Mouse (Mus musculus): Measurements from ENCODE around the gene 4931408C20Rik. TPM values are rescaled to one million over a fixed set of nuclear protein-coding genes. Genes with fewer than 3 reads are reported as not detected.

4931408C20Rik gene
- total RNA-seq (2021), result not detected

DNA sequence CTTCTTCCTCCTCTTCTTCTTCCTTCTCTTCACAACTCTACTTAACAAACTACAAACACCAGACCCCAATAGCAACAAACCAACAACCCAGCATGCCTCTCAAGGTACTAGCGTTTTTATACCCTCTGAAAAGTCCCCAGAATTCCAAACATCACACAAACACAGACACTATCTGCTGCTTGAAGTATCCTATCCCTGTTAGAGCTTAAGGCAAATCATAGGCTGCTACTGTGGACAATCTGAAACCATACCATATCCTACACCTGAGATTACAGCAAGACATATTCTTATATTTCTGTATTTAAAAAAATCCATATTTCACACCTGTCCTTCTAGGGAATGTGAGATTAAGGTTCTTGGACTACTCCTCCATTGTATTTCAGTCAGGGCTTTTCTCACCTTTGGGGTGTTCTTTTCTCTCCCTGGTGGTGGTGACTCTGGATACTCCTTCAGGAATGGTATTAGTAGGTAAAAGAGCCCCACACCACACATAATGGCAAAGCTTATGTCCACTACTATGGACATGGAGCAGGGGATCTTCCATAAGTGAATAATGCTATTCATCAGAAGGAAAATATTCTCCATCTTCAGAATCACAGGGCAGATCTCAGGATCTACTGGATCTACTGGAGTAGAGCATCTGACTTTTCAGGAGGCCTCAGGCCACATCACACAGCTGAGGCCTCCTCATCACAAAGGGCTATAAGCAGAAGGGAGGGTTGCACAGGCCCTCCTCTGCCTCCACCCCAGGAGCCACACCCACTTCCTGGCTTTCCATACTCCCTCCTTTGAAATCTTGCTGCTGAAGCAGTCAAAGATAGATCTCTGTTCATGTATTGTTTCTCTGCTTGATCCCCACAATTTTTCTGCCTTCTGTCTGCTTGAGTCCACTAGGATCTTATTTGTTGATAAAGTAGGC lies at the start of gene 4931408C20Rik:
Gene 4931408C20Rik, minus strand, starts transcription at position 619 of the 919 bp plus-strand sequence.
- intact Hi-C loops (cut with DNase I), result loop anchor here (5.0 kb wide), 1 partner anchor 615 kb away; no protein-coding TSS in a partner anchor
- peak; percentile 8 to 9 for DNase-seq (ENCODE audit: low spot score in 2 of 2)

DNA sequence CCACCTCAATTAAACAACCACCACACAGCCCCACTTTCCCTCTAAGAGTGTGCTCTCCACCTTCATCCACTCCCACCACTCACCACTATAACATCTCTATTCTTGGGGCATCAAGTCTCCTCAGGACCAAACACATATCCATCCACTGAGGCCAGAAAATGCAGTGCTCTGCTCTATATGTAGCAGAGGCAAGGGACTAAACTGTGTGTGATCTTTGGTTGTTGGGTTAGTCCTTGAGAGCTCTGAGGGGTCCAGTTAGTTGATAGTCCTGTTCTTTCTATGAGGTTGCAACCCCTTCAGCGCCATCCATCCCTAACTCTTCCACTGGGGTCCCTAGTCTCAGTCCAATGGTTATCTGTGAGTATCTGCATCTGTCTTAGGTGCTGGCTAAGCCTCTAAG lies 666 bp upstream of the 4931408C20Rik start:
- no peak for DNase-seq (ENCODE audit: low spot score in 2 of 2)
- intact Hi-C loops (cut with DNase I), result loop anchor here (5.0 kb wide), 1 partner anchor 616 kb away; no protein-coding TSS in a partner anchor

DNA sequence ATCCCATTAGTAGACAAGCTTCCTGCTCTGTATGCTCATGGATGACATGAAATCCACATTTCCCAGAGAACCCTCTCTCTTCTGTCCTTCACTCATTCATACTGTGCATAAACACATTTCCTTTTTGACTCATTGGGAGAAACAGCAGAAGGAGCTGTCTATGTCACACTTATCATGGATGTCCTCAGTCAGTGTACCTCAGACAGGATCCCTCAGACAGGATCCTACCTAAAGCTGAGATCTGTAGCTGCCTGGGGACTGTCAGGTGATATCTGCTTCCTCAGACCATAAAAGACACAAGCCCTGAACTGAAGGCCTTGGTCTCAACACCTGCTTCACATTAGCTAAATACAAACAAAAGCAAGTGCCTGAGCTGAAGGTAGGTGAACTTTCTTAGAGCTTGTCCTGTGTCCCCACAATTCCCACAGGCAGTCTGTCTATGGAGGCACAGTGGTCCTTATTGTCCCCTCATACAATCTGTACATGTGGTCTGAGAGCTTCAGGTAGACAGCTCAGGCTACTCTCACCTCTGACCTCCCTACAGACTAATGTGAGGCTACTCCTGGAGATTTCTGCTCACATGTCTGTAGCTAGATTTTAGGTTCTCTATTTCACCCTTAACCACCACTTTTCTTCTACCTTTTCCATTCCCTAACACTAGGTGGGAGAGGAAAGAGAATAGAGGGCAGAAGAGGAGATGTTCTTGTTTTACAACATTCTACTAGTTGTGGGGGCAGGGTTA lies 1.1 kb downstream of the 4931408C20Rik start:
- intact Hi-C loops (cut with DNase I), result loop anchor here (5.0 kb wide), 1 partner anchor 614 kb away; no protein-coding TSS in a partner anchor
- DNase-seq (ENCODE audit: low spot score in 2 of 2), result no peak

GRCm38 (mm10) chr1:26685383-26685782 lies 1.9 kb downstream of the 4931408C20Rik start:
- no peak for DNase-seq (ENCODE audit: low spot score in 2 of 2)

GRCm38 (mm10) chr1:26649704-26650388 lies 37.4 kb downstream of the 4931408C20Rik start:
- no peak for DNase-seq (ENCODE audit: low spot score in 2 of 2)
- intact Hi-C loops (cut with DNase I), result no loop called here

More at GRCm38 (mm10) chr1:26685383-26685782, 1.9 kb downstream of the 4931408C20Rik start:
- intact Hi-C loops (cut with DNase I), result loop anchor here (5.0 kb wide), 1 partner anchor 613 kb away; no protein-coding TSS in a partner anchor

- DNase-seq (ENCODE audit: low spot score in 2 of 2), result no peak
Measured at GRCm38 (mm10) chr1:26636051-26636450, 51.2 kb downstream of the 4931408C20Rik start.

More at GRCm38 (mm10) chr1:26636051-26636450, 51.2 kb downstream of the 4931408C20Rik start:
- intact Hi-C loops (cut with DNase I), result no loop called here
